Mouse (Mus musculus) spleen, adult 2 months (tissue): ENCODE measurements around the gene Rpl9-ps6. TPM values are rescaled to one million over a fixed set of nuclear protein-coding genes. Genes with fewer than 3 reads are reported as not detected.
A peak's percentile ranks its signal among the peaks of the same experiment; 100 is the strongest.

Experiments used
- DNase-seq, 2 experiments: peaks; one replicate each; pipeline versions ENCODE4 v3.0.0 to v3.0.0-alpha.2; 2012 to 2021; ENCODE audit warnings: low spot score in 2 of 2, low read depth in 1 of 2
- H3K27ac ChIP-seq: fragments of 200-500 bp; 2 replicates; pipeline ENCODE4 v1.5.1; 2012; ENCODE audit warnings: low read length, inconsistent platforms; ENCODE audit not compliant: insufficient read depth
- H3K27me3 ChIP-seq: fragments of 200-500 bp; 2 replicates; pipeline ENCODE4 v1.6.1; 2012; ENCODE audit warnings: mild to moderate bottlenecking, moderate library complexity, low read length, inconsistent platforms; ENCODE audit not compliant: control insufficient read depth, insufficient read depth
- H3K36me3 ChIP-seq: fragments of 200-500 bp; 2 replicates; pipeline ENCODE4 v1.6.1; 2012; ENCODE audit warnings: mild to moderate bottlenecking, low read length, inconsistent platforms; ENCODE audit not compliant: control insufficient read depth, insufficient read depth
- H3K4me1 ChIP-seq: fragments of 200-500 bp; 2 replicates; pipeline ENCODE4 v1.6.1; 2011; ENCODE audit warnings: inconsistent platforms; ENCODE audit not compliant: control insufficient read depth, insufficient read depth, insufficient read length
- H3K4me3 ChIP-seq: fragments of 200-500 bp; 2 replicates; pipeline ENCODE4 v1.5.1; 2011; ENCODE audit warnings: mild to moderate bottlenecking, inconsistent platforms; ENCODE audit not compliant: insufficient read depth, insufficient read length; ENCODE audit errors: extremely low read depth
- CTCF ChIP-seq: fragments of 200-500 bp; IDR thresholded peaks from 2 replicates; pipeline ENCODE4 v1.5.1; 2011; ENCODE audit warnings: mild to moderate bottlenecking, inconsistent platforms; ENCODE audit not compliant: insufficient read depth, insufficient read length, insufficient replicate concordance; ENCODE audit errors: extremely low read depth
- POLR2A ChIP-seq: fragments of 200-500 bp; IDR thresholded peaks from 2 replicates; pipeline ENCODE4 v1.6.1; 2011; ENCODE audit warnings: low read depth, low read length, inconsistent platforms
- WGBS: fragments of 180-500 bp; shearing (Covaris S2); methylation state at CpG from one replicate; pipeline ENCODE4 v1.1.7; 2018; 5-methylcytosine and 5-hydroxymethylcytosine counted together
- polyA plus RNA-seq: library from polyadenylated mRNA; depleted of rRNA; stranded (reverse); fragments of >200 nt; gene quantifications from 2 replicates; pipeline ENCODE4 v1.2.3, GENCODE M21; 2012

The Rpl9-ps6 gene
- polyA plus RNA-seq, 1 experiment = 3.5 TPM

DNA sequence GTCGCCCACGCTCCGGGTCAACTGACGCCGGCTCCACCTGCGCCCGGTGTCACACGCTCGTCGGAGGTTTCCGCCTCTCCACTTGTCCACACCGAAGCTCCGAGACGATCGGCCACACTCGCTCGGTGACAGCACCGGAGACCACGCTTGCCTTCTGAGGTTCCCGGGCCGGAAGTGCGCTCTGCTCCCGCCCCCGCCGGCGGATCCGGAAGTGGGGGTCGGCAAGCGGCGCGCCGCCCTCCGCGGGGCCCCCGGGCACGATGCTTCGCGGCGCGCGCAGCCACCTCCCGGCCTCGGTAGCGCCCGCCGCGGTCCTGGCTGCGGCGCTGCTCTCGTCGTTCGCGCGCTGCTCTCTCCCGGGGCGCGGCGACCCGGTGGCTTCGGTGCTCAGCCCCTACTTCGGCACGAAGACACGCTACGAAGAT lies 19.3 kb upstream of the Rpl9-ps6 start, which contains the start of gene Minpp1:
TSS of gene Minpp1 (plus strand) at position 89 of the 425 bp plus-strand sequence.
- under 1% methylated on average over 59 of the region's 64 CpGs for WGBS
- Histone ChIP-seq H3K27me3 (no peaks in the 10 kb centered on the region), H3K4me1 (no peaks in the 10 kb centered on the region), H3K4me3 (peak within 1 kb of the TSS; percentile 74), H3K36me3 (no peaks in the 10 kb centered on the region), H3K27ac (peak within 1 kb of the TSS; percentile 71)
- peak; percentile 52 to 82 for DNase-seq
- TF ChIP-seq POLR2A (no peak; the same call in 1 of the 2 replicates), CTCF (no peak)

DNA sequence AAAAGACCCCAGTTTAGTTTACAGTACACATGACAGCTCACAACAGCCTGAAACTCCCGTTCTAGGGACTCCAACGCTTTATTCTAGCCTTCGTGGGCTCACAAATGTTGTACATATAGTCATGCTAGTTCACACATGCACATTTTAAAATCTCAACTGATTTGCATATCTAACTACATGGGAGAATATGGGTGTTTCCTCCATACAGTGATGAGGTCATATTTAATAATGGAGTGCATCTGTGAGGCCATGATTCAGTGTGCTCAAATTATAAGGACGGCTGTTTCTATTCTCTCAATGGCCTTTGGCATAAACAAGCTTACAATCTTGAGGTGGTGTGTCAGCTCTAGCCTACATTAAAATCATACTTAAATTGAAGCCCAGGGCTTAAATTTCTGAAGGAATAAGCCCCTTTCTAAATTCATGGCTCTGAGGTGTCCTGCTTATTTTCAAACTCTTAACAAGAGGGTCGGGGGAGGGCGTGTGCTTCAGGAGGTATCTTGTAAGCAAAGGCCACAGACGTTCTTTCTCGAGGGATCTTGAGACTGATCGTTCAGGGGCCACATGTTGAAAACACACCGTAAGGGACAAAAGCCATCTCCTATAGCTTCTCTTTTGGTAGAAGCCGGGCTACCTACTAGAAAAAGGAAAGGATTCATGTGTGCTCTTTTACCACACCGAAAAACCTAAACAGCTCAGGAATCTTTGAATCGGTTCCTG lies 18.7 kb upstream of the Rpl9-ps6 start:
- no peaks in the 10 kb centered on the region for H3K4me1 ChIP-seq
- peak overlapping the region; percentile 74 for H3K4me3 ChIP-seq
- TF ChIP-seq CTCF = no peak
- no peak for TF ChIP-seq POLR2A
- peak overlapping the region; percentile 71 for H3K27ac ChIP-seq
- 16% methylated on average over 13 of the region's 13 CpGs for WGBS
- no peak for DNase-seq
- no peaks in the 10 kb centered on the region for H3K36me3 ChIP-seq
- H3K27me3 ChIP-seq = no peaks in the 10 kb centered on the region

DNA sequence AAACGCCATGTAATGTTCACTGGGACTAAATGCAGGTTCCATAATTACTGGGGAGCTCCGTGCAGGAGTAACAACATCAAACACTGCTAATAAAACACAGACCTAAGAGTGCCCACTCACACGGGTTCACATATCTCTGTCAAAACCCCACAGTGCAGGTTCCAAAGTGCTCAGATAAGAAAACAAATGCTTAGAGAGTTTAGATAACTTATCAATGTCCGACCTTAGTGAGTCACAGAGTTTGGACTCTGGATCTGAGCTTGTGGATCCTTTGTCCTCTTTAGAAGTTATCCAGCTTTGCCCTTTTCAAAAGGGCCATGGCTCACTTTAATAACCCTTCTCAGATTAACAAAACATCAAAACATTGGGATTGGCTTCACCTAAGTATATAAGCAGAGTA lies 15.1 kb upstream of the Rpl9-ps6 start:
- no peak for DNase-seq
- no peaks in the 10 kb centered on the region for H3K36me3 ChIP-seq
- no peak overlapping the region for H3K4me3 ChIP-seq
- no peak overlapping the region for H3K27ac ChIP-seq
- TF ChIP-seq POLR2A (no peak), CTCF (no peak)
- no peaks in the 10 kb centered on the region for H3K4me1 ChIP-seq
- no peaks in the 10 kb centered on the region for H3K27me3 ChIP-seq
- 78% methylated on average over 4 of the region's 4 CpGs for WGBS

DNA sequence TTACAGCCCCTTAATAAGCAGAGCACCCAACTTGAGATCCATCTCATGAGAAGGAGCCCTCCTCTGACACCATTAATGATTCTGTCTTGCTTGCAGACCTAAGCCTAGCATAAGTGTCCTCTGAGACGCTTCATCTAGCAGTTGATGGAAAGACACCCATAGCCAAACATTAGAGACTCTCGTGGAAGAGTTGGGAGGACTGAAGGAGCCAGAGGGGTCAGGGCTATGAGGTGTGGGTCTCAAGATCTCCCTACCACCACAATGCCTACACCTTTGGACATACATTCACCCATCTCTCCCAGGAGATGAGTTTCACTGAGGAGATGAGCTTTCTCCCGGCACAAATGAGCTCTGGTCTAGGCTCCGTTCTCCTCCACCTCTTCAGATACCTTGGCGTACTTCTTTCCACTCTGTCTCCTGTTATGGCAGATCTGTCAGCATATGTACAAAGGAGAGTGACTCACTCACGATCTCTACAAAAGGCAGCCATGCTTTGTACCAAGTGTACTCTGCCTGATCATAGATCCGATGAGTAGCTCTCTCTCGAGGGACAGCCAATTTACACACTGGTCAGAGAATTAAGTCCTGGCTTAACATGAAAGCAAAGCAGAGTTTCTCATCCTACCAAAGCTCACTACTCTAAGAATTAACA lies 14.5 kb upstream of the Rpl9-ps6 start:
- H3K27ac ChIP-seq = no peak overlapping the region
- TF ChIP-seq CTCF (no peak), POLR2A (no peak)
- DNase-seq = no peak
- no peaks in the 10 kb centered on the region for H3K36me3 ChIP-seq
- H3K27me3 ChIP-seq = no peaks in the 10 kb centered on the region
- WGBS = 89% methylated on average over 8 of the region's 8 CpGs
- H3K4me3 ChIP-seq = no peak overlapping the region
- no peaks in the 10 kb centered on the region for H3K4me1 ChIP-seq

DNA sequence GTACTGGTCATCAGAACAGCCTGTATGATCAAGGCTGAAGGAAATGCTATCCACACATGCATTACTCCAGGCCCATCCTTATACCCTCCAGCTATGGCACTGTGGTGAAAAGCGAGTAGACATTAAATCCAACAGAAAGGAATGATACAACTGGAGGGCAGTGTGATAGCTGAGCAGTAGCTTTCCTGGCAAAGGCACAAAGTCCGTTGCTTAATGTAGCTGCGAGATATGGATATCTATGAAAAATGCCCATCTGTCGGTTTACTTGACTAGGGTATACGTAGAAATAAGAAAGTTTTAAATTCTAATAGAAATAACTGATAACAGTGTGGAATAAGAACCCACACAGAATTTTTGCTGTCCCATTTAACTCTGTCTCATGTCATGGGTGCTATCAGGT lies 13.9 kb upstream of the Rpl9-ps6 start:
- no peak for TF ChIP-seq POLR2A
- TF ChIP-seq CTCF = no peak
- no peaks in the 10 kb centered on the region for H3K4me1 ChIP-seq
- H3K4me3 ChIP-seq = no peak overlapping the region
- no peaks in the 10 kb centered on the region for H3K36me3 ChIP-seq
- H3K27me3 ChIP-seq = no peaks in the 10 kb centered on the region
- DNase-seq = no peak
- WGBS = 83% methylated on average over 5 of the region's 5 CpGs
- H3K27ac ChIP-seq = no peak overlapping the region

DNA sequence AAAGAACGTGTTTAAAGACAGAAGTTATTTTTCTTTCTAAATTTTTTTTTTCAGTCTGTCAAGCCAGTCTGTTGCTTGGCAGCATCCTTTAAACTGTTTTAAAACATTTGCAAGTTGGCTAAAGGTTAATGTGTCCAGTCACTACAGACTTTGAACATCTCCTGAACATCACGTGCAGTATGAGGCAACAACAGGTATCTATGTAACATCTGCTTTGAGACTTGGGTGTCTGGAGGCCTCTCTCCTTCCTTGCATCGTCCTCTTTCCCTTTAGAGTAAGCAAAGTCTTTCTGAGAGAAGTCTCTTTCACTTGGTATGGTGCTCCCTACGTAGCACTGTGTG lies 10.3 kb upstream of the Rpl9-ps6 start:
- no peaks in the 10 kb centered on the region for H3K27me3 ChIP-seq
- H3K4me1 ChIP-seq = no peaks in the 10 kb centered on the region
- DNase-seq = no peak
- H3K27ac ChIP-seq = no peak overlapping the region
- no peak for TF ChIP-seq CTCF
- no peak for TF ChIP-seq POLR2A
- no peaks in the 10 kb centered on the region for H3K36me3 ChIP-seq
- H3K4me3 ChIP-seq = no peak overlapping the region
- 75% methylated on average over 4 of the region's 4 CpGs for WGBS
